Mouse (Mus musculus) brain, adult 2 months (tissue): ENCODE data around the gene Ccdc116.

ENCODE experiments used
- DNase-seq: peaks from one replicate; pipeline ENCODE4 v3.0.0; 2011; ENCODE audit warnings: low read depth, low spot score

The Ccdc116 gene

GRCm38 (mm10) chr16:17131191-17132088, 15.6 kb downstream of the Ccdc116 start:
- DNase-seq = peak; percentile 12

- peak; percentile 76 for DNase-seq
Measured at GRCm38 (mm10) chr16:17127292-17127691, 19.7 kb downstream of the Ccdc116 start.

GRCm38 (mm10) chr16:17124871-17125520, 22.0 kb downstream of the Ccdc116 start, which contains the start of gene 2610318N02Rik:
TSS of gene 2610318N02Rik (minus strand) at chr16:17125167.
- peak; percentile 84 for DNase-seq

GRCm38 (mm10) chr16:17124119-17124870, 22.7 kb downstream of the Ccdc116 start:
- DNase-seq = no peak

- no peak for DNase-seq
Measured at GRCm38 (mm10) chr16:17121569-17121968, 25.5 kb downstream of the Ccdc116 start.

GRCm38 (mm10) chr16:17117309-17117799, 29.7 kb downstream of the Ccdc116 start:
- no peak for DNase-seq

GRCm38 (mm10) chr16:17110771-17111743, 36.0 kb downstream of the Ccdc116 start, which contains the start of gene Ppil2:
TSS of gene Ppil2 (minus strand) at chr16:17111257.
- peak; percentile 92 for DNase-seq

- DNase-seq = no peak
Measured at GRCm38 (mm10) chr16:17104600-17104999, 42.4 kb downstream of the Ccdc116 start.

- no peak for DNase-seq
Measured at GRCm38 (mm10) chr16:17102630-17103220, 44.3 kb downstream of the Ccdc116 start.

GRCm38 (mm10) chr16:17096938-17097337, 50.1 kb downstream of the Ccdc116 start:
- DNase-seq = no peak
